Mouse (Mus musculus): ENCODE results near the gene Tbca.

DNA sequence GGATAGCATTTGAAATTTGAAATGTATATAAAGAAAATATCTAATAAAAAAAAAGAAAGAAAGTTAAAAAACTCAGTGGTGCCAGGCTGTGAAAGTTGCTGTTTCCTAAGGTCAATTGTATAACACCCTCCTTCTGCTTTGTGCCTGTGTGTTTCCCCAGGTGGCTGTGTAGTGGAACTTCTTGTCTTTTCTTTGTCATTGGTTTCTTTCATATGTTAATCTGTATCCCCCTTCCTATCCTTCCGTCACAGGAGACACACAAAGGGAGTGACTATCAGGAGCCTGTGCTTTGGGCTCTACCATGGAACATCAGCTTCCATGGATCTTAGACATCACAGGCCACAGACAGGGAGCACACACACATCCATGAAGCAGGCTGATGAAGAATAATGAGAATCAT is 43.5 kb upstream of the Tbca start:
- TF ChIP-seq CTCF (IDR thresholded peaks at IDR 0.05; ENCODE audit: extremely low read depth, insufficient read depth, insufficient read length, insufficient replicate concordance) = no peak
- TF ChIP-seq POLR2A (IDR thresholded peaks at IDR 0.05; ENCODE audit: low read depth, low read length) = no peak

Measured in spleen, adult 2 months (tissue).